Mouse (Mus musculus) stomach, postnatal 0 days (tissue): ENCODE measurements at regions not wholly inside any gene's neighbourhood (a gene's known extent, or its start where the extent isn't known, plus 50 kb on each side); places are given as distances from the start of the nearest gene placed in this dataset.

ENCODE experiments used
- CTCF ChIP-seq: IDR thresholded peaks from 2 replicates; pipeline ENCODE4 v1.5.1; 2016; ENCODE audit warnings: antibody characterized with exemption, low read depth, mild to moderate bottlenecking, moderate library complexity
- EP300 ChIP-seq: optimal IDR thresholded peaks from 2 replicates; pipeline ENCODE3; 2016; ENCODE audit warnings: antibody characterized with exemption

DNA sequence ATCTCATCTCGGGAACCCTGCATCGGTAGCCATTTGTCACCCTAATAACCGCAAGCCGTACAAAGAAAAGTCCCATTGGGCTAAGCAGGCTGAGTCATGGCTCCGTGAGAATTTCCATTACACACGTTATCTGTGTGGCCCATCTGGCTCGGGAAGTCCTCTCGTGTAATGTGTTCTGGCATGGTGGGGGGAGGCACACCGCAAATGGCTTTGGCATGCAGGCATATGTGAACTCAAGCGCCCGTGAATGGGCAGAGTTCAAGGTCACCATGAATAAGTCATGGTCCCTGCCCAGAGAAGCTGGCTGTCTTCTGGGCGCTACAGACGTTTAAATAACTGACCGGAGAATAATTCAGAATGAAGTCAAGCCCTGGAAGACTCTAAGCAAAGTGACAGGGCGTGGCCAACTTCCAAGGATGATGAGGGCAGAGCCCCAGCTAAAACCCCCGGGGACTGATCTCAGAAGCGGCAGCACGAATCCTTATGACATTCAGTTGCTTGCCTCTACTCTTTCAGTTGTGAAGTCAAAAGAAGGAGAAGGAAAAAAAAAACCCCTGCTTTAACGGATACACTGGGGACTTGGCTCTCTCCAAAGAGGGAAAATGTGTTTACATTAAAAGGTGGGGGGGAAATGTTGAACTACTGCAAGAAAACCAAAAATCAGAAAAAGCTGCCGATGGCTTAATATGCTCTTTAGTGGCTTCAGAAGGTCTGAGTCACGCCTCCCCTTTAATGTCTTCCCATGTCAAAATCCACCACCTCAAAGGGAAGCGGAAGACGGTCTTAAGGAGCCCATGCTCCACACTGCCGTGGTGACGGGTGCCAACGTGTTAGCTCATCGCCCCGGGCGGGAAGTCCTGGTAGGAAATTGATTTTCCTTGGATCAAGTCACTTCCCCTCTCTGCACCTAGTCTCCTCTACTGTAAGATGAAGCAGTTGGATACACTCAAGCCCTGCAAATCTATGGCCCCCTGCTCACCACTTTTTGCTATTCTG is 186.1 kb downstream of the Cdc5l start:
- TF ChIP-seq CTCF (no peak), EP300 (no peak)
